Mouse (Mus musculus): ENCODE results near the gene Foxp4. TPM values are rescaled to one million over a fixed set of nuclear protein-coding genes. Genes with fewer than 3 reads are reported as not detected.
A peak's percentile ranks its signal among the peaks of the same experiment; 100 is the strongest.

Gene Foxp4
- total RNA-seq, 2 experiments from 2014 or later: 3.4 to 16.9 TPM

DNA sequence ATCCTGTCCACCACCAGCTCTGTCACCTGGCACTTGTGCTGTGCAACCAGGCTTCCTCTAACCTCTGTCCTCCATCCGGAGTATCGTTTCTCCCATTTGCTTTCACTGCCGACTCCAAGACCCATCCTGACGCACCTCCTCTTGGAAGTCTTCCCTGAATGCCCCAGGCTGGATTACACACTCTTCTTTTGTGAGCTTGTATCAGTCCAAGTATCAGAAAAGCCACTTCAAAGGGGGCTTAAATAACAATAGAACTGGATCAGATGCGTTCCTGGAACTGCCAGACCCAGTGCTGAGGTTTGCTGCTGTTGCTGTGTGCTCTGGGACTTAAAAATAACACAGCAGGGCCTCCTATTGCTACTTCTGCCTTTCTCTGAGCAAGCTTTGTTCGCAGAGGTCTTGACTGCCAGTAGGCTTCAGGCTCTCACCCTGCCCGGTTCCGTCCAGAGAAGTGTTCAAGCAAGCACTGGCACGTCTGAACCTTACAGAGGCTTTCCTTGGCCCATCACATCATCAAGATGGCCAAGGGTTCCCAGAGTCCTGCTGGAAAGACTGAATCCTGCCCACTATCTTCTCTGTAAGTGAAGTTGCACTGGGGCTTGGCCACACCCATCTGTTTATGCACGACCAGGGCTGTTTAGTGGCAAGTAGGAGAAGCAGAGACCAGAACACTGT is 13.6 kb upstream of the Foxp4 start:
- ATAC-seq (replicated peaks; ENCODE audit: poor library complexity, severe bottlenecking): no peak

GRCm38 (mm10) chr17:47936591-47936990 is 12.1 kb upstream of the Foxp4 start:
- ATAC-seq (replicated peaks; ENCODE audit: poor library complexity, severe bottlenecking): no peak

- ATAC-seq (replicated peaks; ENCODE audit: poor library complexity, severe bottlenecking): no peak
Measured at GRCm38 (mm10) chr17:47929431-47929830, 5.0 kb upstream of the Foxp4 start.

DNA sequence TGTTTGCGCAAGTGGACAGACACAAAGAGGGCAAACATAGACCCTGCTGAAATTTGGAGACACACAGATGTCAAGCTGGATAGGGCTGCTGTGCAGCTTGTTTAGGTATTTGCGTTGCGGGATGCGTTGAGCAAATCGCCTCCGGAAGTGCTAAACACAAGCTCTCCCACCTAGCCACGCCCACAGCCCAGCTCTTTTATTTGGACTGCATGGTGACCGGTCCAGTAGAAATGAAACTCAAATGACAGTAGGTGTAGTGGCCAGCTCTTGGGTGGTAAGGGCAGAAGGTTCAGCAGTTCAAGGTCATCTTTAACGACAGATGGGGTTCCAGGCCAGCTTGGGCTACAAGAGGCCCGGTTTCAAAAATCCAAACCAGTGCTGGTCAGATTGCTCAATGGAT is 1.5 kb upstream of the Foxp4 start:
- ATAC-seq (replicated peaks; ENCODE audit: poor library complexity, severe bottlenecking): no peak

GRCm38 (mm10) chr17:47925340-47925926 is 988 bp upstream of the Foxp4 start:
- ATAC-seq (replicated peaks; ENCODE audit: poor library complexity, severe bottlenecking): no peak

DNA sequence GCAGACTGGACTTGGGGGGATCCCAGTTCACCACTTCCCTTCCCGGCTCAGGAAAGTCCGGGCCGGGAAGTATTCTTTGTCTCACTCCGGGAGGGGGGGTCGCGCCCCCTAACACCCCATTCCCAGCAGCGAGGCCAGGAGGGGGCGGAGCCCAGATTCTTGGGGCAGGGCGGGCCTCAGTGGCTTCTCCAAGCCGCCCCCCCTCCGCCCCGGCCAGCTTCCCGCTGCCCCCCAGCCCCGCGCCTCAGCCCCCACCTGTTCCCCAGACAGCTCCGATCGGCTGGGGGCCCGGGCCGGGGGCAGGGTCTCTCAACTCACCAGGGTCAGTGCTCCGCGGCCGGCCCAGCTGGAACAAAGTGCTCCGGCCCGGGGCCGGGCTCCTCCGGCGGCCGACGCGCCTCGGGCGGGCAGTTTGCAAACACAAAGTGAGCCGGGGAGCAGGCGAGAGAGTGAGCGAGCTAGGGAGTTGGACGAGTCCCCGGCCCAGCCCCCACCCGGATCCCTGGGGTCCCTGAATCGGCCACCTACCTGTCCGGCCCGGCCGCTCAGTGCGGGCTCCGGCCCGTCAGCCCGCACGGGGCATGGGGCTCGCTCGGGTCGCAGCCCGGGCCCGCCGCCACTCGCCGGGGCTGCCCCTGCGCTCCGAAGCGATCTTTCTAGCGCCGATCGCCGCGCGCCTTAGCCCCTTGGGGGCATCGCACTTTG is 615 bp downstream of the Foxp4 start:
- no peak for ATAC-seq (replicated peaks; ENCODE audit: poor library complexity, severe bottlenecking)

- ATAC-seq (replicated peaks; ENCODE audit: poor library complexity, severe bottlenecking): no peak
Measured at GRCm38 (mm10) chr17:47923011-47923677, 1.3 kb downstream of the Foxp4 start.

GRCm38 (mm10) chr17:47922579-47922978 is 1.9 kb downstream of the Foxp4 start:
- ATAC-seq (replicated peaks; ENCODE audit: poor library complexity, severe bottlenecking): no peak

- ATAC-seq (replicated peaks; ENCODE audit: poor library complexity, severe bottlenecking): no peak
Measured at GRCm38 (mm10) chr17:47922116-47922515, 2.3 kb downstream of the Foxp4 start.

DNA sequence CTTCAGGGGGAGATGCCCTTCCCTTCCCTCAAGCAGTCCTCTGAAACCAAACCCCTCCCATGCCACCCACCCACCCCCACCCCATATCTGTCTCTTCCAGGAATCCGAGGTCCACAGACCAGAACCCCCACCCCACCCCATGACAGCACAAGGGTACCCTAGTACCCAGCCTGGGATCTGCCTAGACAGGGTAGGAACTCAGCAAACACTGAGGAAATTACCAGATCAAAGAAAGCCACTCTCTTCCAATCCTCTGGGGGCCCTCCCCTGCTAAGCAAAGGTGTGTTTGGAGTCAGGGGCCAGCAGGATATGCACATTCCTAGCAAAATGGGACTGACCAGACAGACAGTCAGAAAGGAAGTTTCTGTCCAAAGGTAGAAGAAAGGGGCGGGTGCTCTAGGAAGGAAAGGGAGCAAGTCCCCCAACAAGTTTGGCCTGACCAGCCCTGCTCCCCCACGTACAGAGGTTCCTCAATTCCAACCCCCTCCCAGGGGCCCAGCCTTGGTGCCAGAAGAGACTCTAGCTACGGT is 3.2 kb downstream of the Foxp4 start:
- ATAC-seq (replicated peaks; ENCODE audit: poor library complexity, severe bottlenecking): no peak

GRCm38 (mm10) chr17:47919826-47920225 is 4.6 kb downstream of the Foxp4 start:
- no peak for ATAC-seq (replicated peaks; ENCODE audit: poor library complexity, severe bottlenecking)

DNA sequence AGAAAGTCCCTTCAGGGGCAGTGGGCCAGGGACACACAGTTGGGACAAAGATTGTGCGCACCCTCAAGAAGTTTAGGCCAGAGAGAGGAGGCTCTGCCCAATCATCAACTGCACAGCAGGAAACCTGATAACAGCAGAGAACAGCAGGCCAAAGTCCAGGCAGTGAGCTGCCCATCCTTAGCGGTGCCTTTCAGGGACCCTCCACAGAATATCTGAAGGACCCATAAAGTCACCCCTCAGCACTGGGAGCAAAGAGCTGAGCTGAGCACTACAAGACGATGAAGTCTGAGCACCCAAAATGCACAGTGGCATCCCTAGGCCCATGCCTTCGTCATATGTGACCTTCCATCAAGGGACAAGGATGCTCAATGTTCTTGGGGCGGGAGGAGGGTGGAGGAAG is 6.5 kb downstream of the Foxp4 start:
- ATAC-seq (replicated peaks; ENCODE audit: poor library complexity, severe bottlenecking): no peak

- ATAC-seq (replicated peaks; ENCODE audit: poor library complexity, severe bottlenecking): no peak
Measured at GRCm38 (mm10) chr17:47917212-47917611, 7.2 kb downstream of the Foxp4 start.

DNA sequence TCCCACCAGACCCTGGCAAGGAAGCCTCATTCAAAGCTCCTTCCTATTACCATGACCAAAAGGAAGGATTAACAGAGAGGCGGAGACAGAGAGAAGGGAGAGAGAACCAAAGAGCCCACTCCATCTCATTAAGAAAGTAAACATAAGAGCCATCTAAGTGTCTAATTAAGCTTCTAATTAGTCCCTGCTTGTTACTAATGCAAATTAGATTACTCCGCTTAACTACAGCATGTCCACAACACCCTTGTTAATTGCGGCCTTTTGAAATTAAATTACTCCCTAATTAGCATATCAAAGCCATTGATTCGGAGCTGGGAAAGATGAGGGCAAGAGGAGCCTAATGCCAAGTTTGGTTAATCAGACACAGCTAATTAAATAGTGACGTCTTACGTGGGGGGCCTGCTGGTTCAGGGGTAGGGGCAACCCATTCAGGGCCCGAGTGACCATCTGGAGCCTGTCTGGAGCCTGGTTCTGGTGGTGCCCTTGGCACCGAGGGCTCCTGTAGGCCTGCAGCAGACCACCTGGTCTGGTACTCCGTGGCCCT is 9.7 kb downstream of the Foxp4 start:
- no peak for ATAC-seq (replicated peaks; ENCODE audit: poor library complexity, severe bottlenecking)

GRCm38 (mm10) chr17:47909091-47910001 is 15.1 kb downstream of the Foxp4 start:
- ATAC-seq (replicated peaks; ENCODE audit: poor library complexity, severe bottlenecking): peak; percentile 91

GRCm38 (mm10) chr17:47908079-47908478 is 16.4 kb downstream of the Foxp4 start:
- ATAC-seq (replicated peaks; ENCODE audit: poor library complexity, severe bottlenecking): no peak

GRCm38 (mm10) chr17:47907366-47907920 is 17.0 kb downstream of the Foxp4 start:
- no peak for ATAC-seq (replicated peaks; ENCODE audit: poor library complexity, severe bottlenecking)

DNA sequence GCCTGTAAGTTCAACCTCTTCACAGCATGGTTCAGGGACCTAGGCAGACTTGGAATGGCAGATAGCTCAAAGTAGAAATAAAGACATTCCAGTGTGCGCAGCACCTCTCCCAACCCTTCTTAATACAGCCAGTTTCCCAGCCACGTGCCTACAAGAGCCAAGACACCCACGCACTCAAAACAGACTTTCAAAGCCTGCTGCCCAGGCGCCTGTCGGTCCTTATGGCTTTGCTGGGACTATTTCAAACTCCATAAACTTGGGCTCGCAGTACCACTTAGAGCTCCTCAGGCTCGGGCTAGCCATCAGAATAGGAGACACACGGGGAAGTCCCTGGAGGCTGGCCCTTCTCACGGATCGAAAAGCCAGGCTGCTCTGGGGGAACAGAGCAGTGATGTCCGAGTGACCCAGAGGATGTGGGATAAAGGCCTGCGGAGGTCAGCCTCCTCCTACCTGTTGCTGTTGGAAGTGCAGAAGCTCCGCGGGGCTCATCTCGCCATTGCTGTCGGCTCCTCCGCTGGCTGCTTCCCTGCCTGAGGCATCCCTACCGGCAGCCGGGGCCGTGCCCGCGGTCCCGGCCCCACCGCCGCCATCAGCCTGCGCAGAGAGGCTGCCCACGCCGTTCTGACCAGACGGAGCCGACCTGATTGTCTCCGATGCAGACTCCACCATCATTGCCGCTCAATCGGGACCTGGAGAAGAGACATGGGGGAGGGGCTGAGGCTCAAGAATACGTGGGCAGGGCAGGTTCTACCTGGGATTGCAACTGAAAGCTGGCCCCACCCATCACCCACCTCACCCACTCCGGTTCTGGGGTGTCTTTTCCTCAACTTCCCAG is 20.4 kb downstream of the Foxp4 start:
- ATAC-seq (replicated peaks; ENCODE audit: poor library complexity, severe bottlenecking): no peak
